ENCODE assay signal across 14 mouse cellular contexts in the genomic region with DNA sequence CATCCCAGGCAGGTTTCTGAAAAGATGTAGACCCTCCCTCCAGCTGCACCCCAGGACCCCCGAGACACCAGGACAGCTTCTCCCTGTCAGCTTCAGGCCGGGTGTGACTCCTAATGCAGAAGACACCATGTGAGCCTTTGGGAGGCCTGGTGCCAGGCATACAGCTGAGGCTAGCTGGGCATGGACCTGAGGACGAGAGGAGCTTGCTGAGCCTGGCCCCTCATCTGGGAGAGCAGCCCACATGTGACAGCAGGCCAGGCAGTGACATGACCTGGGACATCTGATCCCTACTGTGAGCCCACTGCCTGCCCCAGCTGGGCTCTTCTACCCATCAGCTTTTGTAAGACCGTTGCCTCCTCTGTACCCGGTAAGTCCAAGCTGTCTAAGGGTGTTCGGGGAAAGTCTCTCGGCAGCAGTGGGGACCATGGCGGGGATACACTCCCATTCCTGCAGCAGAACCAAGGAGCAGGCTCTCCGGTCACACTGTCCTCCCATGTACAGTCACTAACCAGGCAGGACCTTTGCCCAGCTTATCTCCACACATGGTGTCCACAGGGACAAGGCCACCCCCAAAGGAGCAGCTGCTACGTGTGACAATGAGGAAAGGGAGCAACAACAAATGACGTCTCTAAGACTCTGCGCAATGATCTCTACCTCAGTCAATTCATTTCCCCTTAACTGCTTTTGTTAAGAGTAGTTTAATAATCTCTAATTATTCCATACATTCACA. TPM values are rescaled to one million over a fixed set of nuclear protein-coding genes. Genes with fewer than 3 reads are reported as not detected.
DNase-seq lines count a peak whose midpoint lies in the region; ATAC-seq and TF ChIP-seq lines count a peak whose summit lies in the region.
"Had no signal": no experiment of that assay in that cellular context is flagged by ENCODE, and none has a peak within 500 bp of the region (broad histone marks: within the 10 kb centered on the region; RNA-seq: fewer than 3 reads in every experiment).

No protein-coding gene starts in this region.

- intact Hi-C loops in gastrocnemius, adult 2 months (cut with DNase I), result no loop called here

- WGBS in embryonic facial prominence, embryonic 11.5 days, result 78% methylated on average over 12 of the region's 12 CpGs
- WGBS in embryonic facial prominence, embryonic 10.5 days, result 82% methylated on average over 12 of the region's 12 CpGs
- 44% methylated on average over 12 of the region's 12 CpGs for WGBS in liver, adult 2 months
- WGBS in liver, embryonic 11.5 days, result 76% methylated on average over 12 of the region's 12 CpGs
- WGBS in liver, embryonic 15.5 days (ENCODE audit: insufficient replicate concordance), result 62% methylated on average over 12 of the region's 12 CpGs

- ATAC-seq in embryonic facial prominence, embryonic 11.5 days (replicated peaks; ENCODE audit: insufficient number of reproducible peaks, low FRiP score, low TSS enrichment, low read depth), result peak; percentile 27; the same call in 1 of the 2 replicates
- ATAC-seq in liver, embryonic 11.5 days (replicated peaks; ENCODE audit: low FRiP score), result no peak
- peak; percentile 69 for ATAC-seq in liver, embryonic 15.5 days (ENCODE audit: insufficient read depth)

- no peaks in the 10 kb centered on the region for H3K4me1 ChIP-seq in embryonic facial prominence, embryonic 11.5 days (ENCODE audit: control insufficient read depth, insufficient read depth, low read length)
- H3K4me1 ChIP-seq in embryonic facial prominence, embryonic 10.5 days, result peaks cover 8% of the 10 kb centered on the region
- H3K4me1 ChIP-seq in liver, adult 2 months (ENCODE audit: control insufficient read depth, insufficient read depth, low read length), result peaks cover 21% of the 10 kb centered on the region
- no peaks in the 10 kb centered on the region for H3K4me1 ChIP-seq in liver, embryonic 11.5 days (replicated peaks; ENCODE audit: control insufficient read depth, insufficient read depth, low read length)
- no peaks in the 10 kb centered on the region for H3K4me1 ChIP-seq in liver, embryonic 15.5 days (replicated peaks)
- H3K4me1 ChIP-seq: embryonic facial prominence, embryonic 12.5 days had no signal

- H3K27ac ChIP-seq in embryonic facial prominence, embryonic 11.5 days (replicated peaks; ENCODE audit: low read depth, low read length), result no peak overlapping the region
- no peak overlapping the region for H3K27ac ChIP-seq in embryonic facial prominence, embryonic 10.5 days (replicated peaks)
- peak overlapping the region; percentile 47; the same call in 1 of the 2 replicates for H3K27ac ChIP-seq in liver, adult 2 months (replicated peaks; ENCODE audit: insufficient read depth, low read depth, low read length)
- H3K27ac ChIP-seq in liver, embryonic 11.5 days (ENCODE audit: low read depth, low read length), result no peak overlapping the region
- peak overlapping the region; percentile 71 for H3K27ac ChIP-seq in gastrocnemius, adult 2 months
- H3K27ac ChIP-seq in liver, embryonic 15.5 days (replicated peaks), result no peak overlapping the region
- H3K27ac ChIP-seq: embryonic facial prominence, embryonic 12.5 days; kidney, embryonic 15.5 days had no signal

- no peak overlapping the region for H3K4me2 ChIP-seq in embryonic facial prominence, embryonic 11.5 days (ENCODE audit: low read depth, low read length)
- no peak overlapping the region for H3K4me2 ChIP-seq in liver, embryonic 11.5 days
- no peak overlapping the region for H3K4me2 ChIP-seq in liver, embryonic 15.5 days
- H3K4me2 ChIP-seq: embryonic facial prominence, embryonic 12.5 days; kidney, embryonic 15.5 days had no signal

- H3K27me3 ChIP-seq in embryonic facial prominence, embryonic 11.5 days (ENCODE audit: control insufficient read depth, insufficient read depth, low read length), result no peaks in the 10 kb centered on the region
- no peaks in the 10 kb centered on the region for H3K27me3 ChIP-seq in embryonic facial prominence, embryonic 10.5 days (replicated peaks; ENCODE audit: low read depth, poor library complexity, severe bottlenecking)
- H3K27me3 ChIP-seq in liver, adult 2 months (ENCODE audit: control insufficient read depth, insufficient read depth, low read length), result no peaks in the 10 kb centered on the region
- no peaks in the 10 kb centered on the region for H3K27me3 ChIP-seq in liver, embryonic 11.5 days (replicated peaks; ENCODE audit: control insufficient read depth, insufficient read depth, low read length)
- H3K27me3 ChIP-seq in liver, embryonic 15.5 days, result no peaks in the 10 kb centered on the region
- H3K27me3 ChIP-seq: embryonic facial prominence, embryonic 12.5 days; kidney, embryonic 15.5 days had no signal

- DNase-seq in embryonic facial prominence, embryonic 11.5 days (ENCODE audit: low spot score), result no peak
- no peak for DNase-seq in embryonic facial prominence, embryonic 10.5 days (ENCODE audit: low spot score)
- DNase-seq in liver, adult 2 months (ENCODE audit: extremely low read depth, low read depth, low spot score), result peak; percentile 89
- no peak for DNase-seq in liver, embryonic 11.5 days (ENCODE audit: low spot score)
- peak; percentile 84 for DNase-seq in gastrocnemius, adult 2 months
- no peak for DNase-seq in yolk sac, embryonic 10.5 days (ENCODE audit: low spot score)
- DNase-seq in thymus, postnatal 10 days (ENCODE audit: low spot score in 2 of 2), result no peak
- DNase-seq: B cell, adult 2 months; heart, adult 11 months; lung, postnatal 10 days; retina, postnatal 1 day had no signal

- no peaks in the 10 kb centered on the region for H3K9me3 ChIP-seq in embryonic facial prominence, embryonic 11.5 days (replicated peaks; ENCODE audit: control insufficient read depth, low read length)
- no peaks in the 10 kb centered on the region for H3K9me3 ChIP-seq in embryonic facial prominence, embryonic 10.5 days
- H3K9me3 ChIP-seq in liver, embryonic 11.5 days (ENCODE audit: control insufficient read depth, low read length), result no peaks in the 10 kb centered on the region
- H3K9me3 ChIP-seq in liver, embryonic 15.5 days (replicated peaks), result no peaks in the 10 kb centered on the region
- H3K9me3 ChIP-seq: embryonic facial prominence, embryonic 12.5 days; kidney, embryonic 15.5 days had no signal

- no peaks in the 10 kb centered on the region for H3K79me2 ChIP-seq in liver, adult 2 months (ENCODE audit: control insufficient read depth, insufficient read depth, low read length)

- no peak for TF ChIP-seq CTCF in liver, adult 2 months (IDR thresholded peaks at IDR 0.05; ENCODE audit: low read depth, low read length)
- no peak for TF ChIP-seq CTCF in gastrocnemius, adult 2 months (IDR thresholded peaks at IDR 0.05)

- H3K4me3 ChIP-seq in embryonic facial prominence, embryonic 11.5 days (ENCODE audit: low read depth, low read length), result no peak overlapping the region
- H3K4me3 ChIP-seq in embryonic facial prominence, embryonic 10.5 days, result no peak overlapping the region
- no peak overlapping the region for H3K4me3 ChIP-seq in liver, adult 2 months (ENCODE audit: insufficient read depth, low read depth, low read length)
- no peak overlapping the region for H3K4me3 ChIP-seq in liver, embryonic 11.5 days (ENCODE audit: low read depth, low read length)
- no peak overlapping the region for H3K4me3 ChIP-seq in gastrocnemius, adult 2 months
- no peak overlapping the region for H3K4me3 ChIP-seq in liver, embryonic 15.5 days (replicated peaks)
- H3K4me3 ChIP-seq: embryonic facial prominence, embryonic 12.5 days; kidney, embryonic 15.5 days had no signal

- no peak overlapping the region for H3K9ac ChIP-seq in embryonic facial prominence, embryonic 11.5 days (replicated peaks; ENCODE audit: low read length)
- H3K9ac ChIP-seq in liver, adult 2 months (ENCODE audit: low read depth, low read length), result peak overlapping the region; percentile 20
- no peak overlapping the region for H3K9ac ChIP-seq in liver, embryonic 11.5 days (ENCODE audit: low read depth, low read length)
- no peak overlapping the region for H3K9ac ChIP-seq in liver, embryonic 15.5 days
- H3K9ac ChIP-seq: embryonic facial prominence, embryonic 12.5 days; kidney, embryonic 15.5 days had no signal

- no peaks in the 10 kb centered on the region for H3K36me3 ChIP-seq in embryonic facial prominence, embryonic 11.5 days (replicated peaks; ENCODE audit: control insufficient read depth, insufficient read depth, low read depth, low read length)
- no peaks in the 10 kb centered on the region for H3K36me3 ChIP-seq in embryonic facial prominence, embryonic 10.5 days (replicated peaks)
- no peaks in the 10 kb centered on the region for H3K36me3 ChIP-seq in liver, adult 2 months (ENCODE audit: control insufficient read depth, insufficient read depth, low read length)
- no peaks in the 10 kb centered on the region for H3K36me3 ChIP-seq in liver, embryonic 11.5 days (ENCODE audit: control insufficient read depth, insufficient read depth, low read length)
- no peaks in the 10 kb centered on the region for H3K36me3 ChIP-seq in liver, embryonic 15.5 days (replicated peaks)
- H3K36me3 ChIP-seq: embryonic facial prominence, embryonic 12.5 days; kidney, embryonic 15.5 days had no signal

- no peak for TF ChIP-seq POLR2A in liver, adult 2 months (IDR thresholded peaks at IDR 0.05; ENCODE audit: extremely low read depth, insufficient read depth, low read length)

RNA-seq across cellular contexts. Expression of a gene that starts 41.1 kb away (rescaled TPM):
- 1.6 and 1.7 TPM in 2 replicates for polyA plus RNA-seq in embryonic facial prominence, embryonic 11.5 days (2014; fragmentation: Nextera tagmentation; extraction: Ambion mirVana)
- 0.75 and 1.6 TPM in 2 replicates for polyA plus RNA-seq in embryonic facial prominence, embryonic 10.5 days (2016; fragmentation: Nextera tagmentation; extraction: Ambion mirVana)
- total RNA-seq in liver, adult 2 months (2014; rRNA removed), result 6.4 and 8.5 TPM in 2 replicates
- 2.9 and 8.1 TPM in 2 replicates for polyA plus RNA-seq in liver, adult 2 months (2012; rRNA removed)
- polyA plus RNA-seq in liver, embryonic 11.5 days (2014; fragmentation: Nextera tagmentation; extraction: Ambion mirVana), result 0.99 and 1.0 TPM in 2 replicates
- 100 to 1,000 TPM; 108 to 128 TPM for total RNA-seq in gastrocnemius, adult 2 months (2021)
- 1.1 and 1.3 TPM in 2 replicates for polyA plus RNA-seq in liver, embryonic 15.5 days (2015; fragmentation: Nextera tagmentation; extraction: Ambion mirVana)

Comparison
In these comparisons a context has a peak if more than half of its experiments do, and no peak if none do; other contexts are left out.
1. DNase-seq: peak in liver, adult 2 months (single experiment) and gastrocnemius, adult 2 months (single experiment); none in embryonic facial prominence, embryonic 11.5 days (single experiment), embryonic facial prominence, embryonic 10.5 days (single experiment), liver, embryonic 11.5 days (single experiment), yolk sac, embryonic 10.5 days (single experiment) and thymus, postnatal 10 days (0 of 2).
2. H3K27ac ChIP-seq: peak in liver, adult 2 months (single experiment) and gastrocnemius, adult 2 months (single experiment); none in embryonic facial prominence, embryonic 11.5 days (single experiment), embryonic facial prominence, embryonic 10.5 days (single experiment), liver, embryonic 11.5 days (single experiment) and liver, embryonic 15.5 days (single experiment).